Mouse (Mus musculus) liver, postnatal 0 days (tissue): ENCODE results near the gene Gm28635.

Experiments
- CTCF ChIP-seq: sonication (generic); IDR thresholded peaks from 2 replicates; pipeline ENCODE4 v1.5.1; 2016; ENCODE audit warnings: antibody characterized with exemption, low read depth
- EP300 ChIP-seq: IDR thresholded peaks from 2 replicates; pipeline ENCODE4 v1.6.1; 2016; ENCODE audit warnings: antibody characterized with exemption, low read depth, mild to moderate bottlenecking

DNA sequence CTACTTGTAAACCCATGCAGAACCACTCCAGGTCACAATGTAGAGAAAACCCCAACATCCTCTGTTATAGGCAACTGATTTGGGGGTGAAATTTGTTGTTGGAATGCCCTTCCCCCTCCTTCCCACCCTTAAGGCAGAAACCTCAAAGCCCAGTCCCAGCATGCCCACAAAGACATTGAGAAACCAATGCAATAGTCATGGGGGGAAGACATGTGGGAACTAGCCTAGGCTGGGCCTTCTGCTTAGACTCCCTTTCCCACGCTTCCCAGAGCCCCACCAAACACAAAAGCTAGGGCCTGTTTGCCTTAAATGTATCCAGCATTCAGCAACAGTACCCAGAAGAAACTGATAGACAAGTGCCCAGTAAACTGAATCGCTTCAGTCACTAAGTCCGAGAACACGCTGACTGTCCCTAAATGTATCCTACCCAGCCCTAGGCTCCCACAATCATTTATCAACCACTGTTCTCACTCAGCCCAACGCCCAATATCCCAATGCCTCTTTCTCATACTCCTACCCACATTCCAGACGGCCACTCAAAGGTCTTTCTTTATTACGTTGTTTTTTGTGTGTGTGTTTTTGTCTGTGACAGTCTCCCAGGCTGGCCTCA, 51.4 kb downstream of the Gm28635 start:
- no peak for TF ChIP-seq CTCF
- no peak for TF ChIP-seq EP300
